Mouse (Mus musculus): ENCODE measurements around the gene Nlrc3.

The Nlrc3 gene

DNA sequence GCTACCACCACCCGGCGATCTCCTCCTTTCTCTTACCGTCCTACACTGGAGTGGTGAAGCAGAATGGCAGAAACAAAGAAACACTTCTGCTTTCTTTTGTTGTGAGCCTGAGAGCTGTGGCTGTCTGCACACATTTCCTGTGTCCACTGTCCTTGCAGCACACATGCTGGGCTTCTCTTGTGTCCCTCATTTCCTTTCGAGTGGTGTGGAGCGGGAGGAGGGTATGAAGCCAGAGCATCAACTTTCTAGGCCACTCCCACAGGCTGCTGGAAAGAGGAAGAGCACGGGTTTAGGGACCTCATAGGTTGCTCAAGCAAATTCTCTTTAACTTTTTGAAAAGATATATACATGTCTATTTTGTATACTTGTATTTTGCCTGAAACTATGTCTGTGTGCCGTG is 47.3 kb downstream of the Nlrc3 start:
- DNase-seq (ENCODE audit: low read depth), result no peak

DNA sequence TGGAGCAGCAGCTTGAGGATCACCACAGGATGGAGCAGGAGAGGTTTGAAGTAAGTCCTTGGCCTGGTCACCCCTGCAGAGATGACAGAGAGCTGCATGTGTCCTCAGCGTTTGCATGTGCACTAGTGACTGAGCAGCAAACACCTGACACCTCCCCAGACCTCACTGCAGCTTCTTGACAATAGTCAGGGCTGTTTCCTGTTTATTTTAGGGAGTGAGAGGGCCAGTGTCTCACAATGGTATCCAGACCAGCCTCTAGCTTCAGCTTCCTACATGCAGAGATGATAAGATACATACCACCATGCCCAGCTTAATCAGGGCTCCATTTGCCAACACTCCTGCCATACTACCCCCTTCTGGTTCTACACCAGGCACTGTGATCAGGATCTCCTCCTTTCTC is 47.9 kb downstream of the Nlrc3 start:
- DNase-seq (ENCODE audit: low read depth), result no peak

DNA sequence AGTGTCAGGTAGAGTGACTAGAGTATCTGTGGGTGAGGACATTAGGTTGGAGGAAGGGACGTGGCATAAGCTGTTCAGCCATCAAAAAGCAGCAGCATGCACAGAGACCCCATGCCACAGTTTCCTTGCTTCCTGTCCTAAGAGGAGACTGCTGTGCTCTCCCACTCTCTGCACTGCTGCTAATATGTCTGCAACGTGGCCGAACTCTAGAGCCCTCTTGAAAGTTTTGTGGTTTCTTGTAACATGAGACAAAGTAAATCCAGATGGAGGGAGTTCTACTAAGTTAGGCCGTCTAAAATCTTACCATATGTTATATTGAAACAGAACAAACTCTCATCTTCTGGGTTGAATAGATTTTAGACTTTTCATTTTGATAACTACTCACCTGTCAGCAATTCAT is 52.5 kb downstream of the Nlrc3 start:
- no peak for DNase-seq (ENCODE audit: low read depth)

DNA sequence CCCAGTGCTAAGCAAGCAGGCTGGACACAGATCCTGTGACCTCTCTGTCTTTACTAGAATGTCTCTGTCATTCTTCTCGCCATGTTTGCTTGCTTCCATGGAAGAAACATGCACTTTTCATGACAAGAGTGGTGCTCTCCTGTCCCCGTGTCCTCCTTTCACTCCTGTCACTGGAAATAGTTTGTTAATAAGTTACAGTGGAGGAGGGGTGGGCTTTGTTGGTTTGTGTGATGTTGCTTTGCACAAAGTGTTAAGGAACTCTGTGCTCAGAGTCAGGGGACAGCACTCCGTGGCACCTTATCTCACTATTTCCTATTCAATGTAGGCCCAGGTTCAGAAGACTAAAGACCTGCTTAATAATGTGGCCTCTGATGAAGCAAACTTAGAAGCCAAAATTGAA is 52.9 kb downstream of the Nlrc3 start:
- DNase-seq (ENCODE audit: low read depth), result no peak

DNA sequence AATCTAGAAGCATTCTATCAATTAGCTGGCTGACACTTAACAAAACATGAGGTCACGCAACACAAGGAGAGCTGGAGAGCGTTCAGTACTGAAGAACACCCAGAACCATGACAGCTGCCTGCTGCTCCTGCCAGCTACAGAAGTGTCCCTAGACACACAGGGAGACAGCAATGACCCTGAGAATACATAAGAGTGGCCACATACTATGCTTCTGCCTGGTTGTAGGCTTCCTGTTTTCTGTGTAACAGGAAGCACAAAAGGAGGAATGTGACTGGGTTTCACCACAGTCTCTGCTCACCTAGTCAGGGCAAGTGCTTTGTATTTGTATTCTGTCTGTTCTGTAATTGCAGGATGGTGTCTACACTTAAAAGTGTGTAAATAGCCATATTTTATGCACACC is 55.7 kb downstream of the Nlrc3 start:
- DNase-seq (ENCODE audit: low read depth), result no peak

DNA sequence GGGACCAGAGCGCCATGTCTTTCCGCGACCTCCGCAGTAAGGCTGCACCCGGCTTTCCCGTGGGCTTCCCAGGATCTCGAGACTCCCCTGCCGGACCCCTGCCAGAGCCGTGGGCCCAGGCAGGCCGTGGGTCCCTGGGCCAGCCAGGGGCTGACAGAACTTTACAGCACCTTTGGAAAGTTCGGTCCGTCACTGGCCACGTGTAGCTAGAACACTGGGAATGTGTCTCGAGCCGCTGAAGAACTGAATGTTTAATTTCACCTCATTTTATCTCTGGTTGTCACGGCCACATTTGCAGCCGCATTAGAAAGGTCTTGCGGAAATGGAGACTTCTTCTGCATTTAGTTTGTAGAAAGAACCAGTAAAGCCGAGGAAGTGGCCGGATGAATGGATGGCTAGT is 67.3 kb downstream of the Nlrc3 start:
- no peak for DNase-seq (ENCODE audit: low read depth)

DNA sequence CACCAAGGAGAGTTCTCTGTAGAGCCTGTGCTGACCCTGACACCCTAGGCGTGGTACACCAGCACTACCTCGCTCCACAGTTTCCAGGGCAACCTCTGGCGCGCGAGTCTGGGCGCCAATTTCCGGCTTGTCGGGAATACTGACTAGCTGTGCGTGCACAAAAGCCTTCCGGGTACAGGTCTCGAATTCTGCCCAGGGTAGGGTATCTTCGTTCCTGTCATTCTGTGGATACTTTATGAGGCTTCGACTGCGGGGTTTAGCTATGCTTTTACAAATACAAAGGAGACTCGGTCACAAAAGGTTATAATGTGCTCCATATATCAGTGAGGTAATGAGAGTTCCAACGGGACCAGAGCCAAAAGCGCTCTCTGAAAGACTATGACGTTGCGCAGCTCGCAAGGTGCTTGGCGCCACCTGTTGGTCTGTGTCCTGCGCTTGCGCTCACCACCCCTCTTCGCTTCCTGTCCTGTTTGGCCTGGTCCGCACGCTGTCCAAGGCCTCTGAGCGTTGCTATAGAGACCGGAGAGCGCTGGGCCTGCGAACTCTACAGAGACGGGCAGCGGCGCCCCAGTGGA is 67.8 kb downstream of the Nlrc3 start, which contains the start of the genes 1700037C18Rik and Cluap1:
TSS of gene 1700037C18Rik (minus strand) at position 153 of the 575 bp plus-strand sequence.
TSS of gene Cluap1 (plus strand) at position 265 of the 575 bp plus-strand sequence.
- peak; percentile 92 for DNase-seq (ENCODE audit: low read depth)

DNA sequence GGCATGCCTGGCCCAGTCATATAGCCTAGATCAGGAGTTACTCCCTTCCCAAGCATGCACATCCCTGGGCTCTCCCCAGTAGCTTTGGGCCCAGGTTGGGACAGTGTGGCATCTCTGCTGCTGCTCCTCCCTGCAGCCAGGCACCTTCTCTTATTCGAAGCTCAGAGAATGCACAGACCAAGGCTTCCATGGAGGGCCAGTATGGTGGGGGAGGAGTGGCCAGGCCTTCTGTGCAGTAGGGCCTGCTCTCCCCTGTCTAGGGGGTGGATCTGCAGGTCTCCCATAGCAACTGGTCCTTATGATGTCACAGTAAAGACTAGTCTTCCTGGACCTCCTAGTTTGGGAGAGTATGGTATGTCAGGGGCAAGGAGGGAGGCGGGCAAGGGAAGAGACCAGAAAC is 69.0 kb downstream of the Nlrc3 start:
- DNase-seq (ENCODE audit: low read depth), result no peak

DNA sequence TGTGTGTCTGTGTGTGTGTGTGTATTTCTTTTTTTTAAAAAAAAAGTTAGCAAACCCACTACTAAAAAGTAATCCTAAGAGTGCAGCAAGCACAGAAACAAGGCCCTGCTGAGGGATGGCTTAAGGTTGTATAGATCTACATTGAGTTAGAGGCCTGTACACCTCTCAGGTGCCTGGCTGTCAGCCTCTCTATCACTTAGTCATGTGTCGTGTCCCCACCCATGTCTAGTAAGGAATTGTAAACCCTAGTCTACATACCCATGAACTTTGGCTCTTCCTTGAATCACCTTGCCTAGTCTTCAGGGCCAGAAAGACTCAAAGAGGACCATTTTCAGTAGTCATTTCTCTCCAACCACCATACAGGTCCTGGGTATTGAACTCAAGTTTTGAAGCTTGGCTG is 79.9 kb downstream of the Nlrc3 start:
- DNase-seq (ENCODE audit: low read depth), result no peak

DNA sequence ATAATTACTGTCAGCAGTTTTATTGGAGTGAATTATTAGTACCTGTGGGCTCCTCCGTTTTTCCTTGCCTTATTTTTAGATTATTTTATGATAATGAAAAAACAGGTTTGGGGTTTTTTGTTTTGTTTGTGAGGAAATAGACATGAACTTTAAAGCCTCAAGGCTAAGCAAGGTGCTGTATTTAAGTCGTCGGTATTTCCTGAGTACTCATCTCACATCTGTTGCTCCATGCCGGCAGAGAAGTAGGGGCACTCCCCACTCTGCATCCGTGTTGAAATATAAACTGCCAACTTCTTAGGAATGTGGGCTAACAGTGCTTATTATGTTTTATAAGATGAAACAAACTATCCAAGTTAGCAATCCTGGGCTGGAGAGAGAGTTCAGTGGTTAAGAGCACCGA is 80.4 kb downstream of the Nlrc3 start:
- no peak for DNase-seq (ENCODE audit: low read depth)

DNA sequence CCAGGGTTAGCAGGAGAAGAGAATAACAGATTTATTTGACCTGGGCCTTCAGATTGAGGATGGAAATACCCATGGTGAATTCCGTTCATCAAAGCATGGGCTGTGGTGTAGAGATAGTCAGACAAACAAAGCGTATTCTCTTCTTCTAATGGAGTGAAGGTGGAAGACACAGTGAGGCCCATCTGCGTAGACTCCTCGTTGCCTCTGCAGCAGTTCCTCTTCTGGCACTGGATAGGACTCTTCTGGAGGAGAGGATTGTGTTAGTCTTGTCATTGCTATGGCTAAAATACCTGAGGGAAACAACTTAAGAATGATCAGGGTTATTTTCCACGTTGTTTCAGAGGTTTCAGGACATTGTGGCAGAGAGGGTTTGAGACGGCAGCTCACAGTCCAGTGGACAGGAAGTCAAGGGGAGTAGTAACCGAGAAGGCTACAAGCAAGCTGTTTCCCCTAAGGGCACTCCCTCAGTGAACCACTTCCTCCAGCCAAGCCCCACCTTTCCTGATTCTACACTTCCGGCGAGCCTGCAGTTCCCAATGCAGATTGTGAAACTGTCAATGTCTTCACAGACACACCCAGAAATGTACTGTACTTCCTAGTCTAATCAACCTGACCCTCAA is 81.1 kb downstream of the Nlrc3 start:
- DNase-seq (ENCODE audit: low read depth), result peak; percentile 59

Measured in naive thymus-derived CD4-positive, alpha-beta T cell, adult 2 months (primary cell).